13 mouse cellular contexts compared by ENCODE assay signal in genomic region chrX:42454533-42454932, GRCm38 (mm10). TPM values are rescaled to one million over a fixed set of nuclear protein-coding genes. Genes with fewer than 3 reads are reported as not detected.
"Had no signal": no experiment of that assay in that cellular context is flagged by ENCODE, and none has a peak within 500 bp of the region (broad histone marks: within the 10 kb centered on the region; RNA-seq: fewer than 3 reads in every experiment).

No protein-coding gene starts in this region.

- ATAC-seq: intestine, embryonic 15.5 days had no signal

- DNase-seq: kidney, adult 18-20 months; kidney, postnatal 10 days; left cerebral cortex, postnatal 4 days; lung, adult 18-20 months; lung, postnatal 36 days; midbrain, embryonic 14.5 days; right cerebral cortex, postnatal 14 days had no signal

RNA-seq across cellular contexts. Expression of gene Tex13c2, which starts 35.0 kb away (rescaled TPM):
- total RNA-seq: left cerebral cortex, adult 18-20 months; left cerebral cortex, postnatal 10 days; left cerebral cortex, postnatal 4 days; liver, adult 2 months; megakaryocyte, adult 5-6 weeks had no signal

RNA-seq across cellular contexts. Expression of gene Sh2d1a, which starts 47.7 kb away (rescaled TPM):
- total RNA-seq: layer of hippocampus, adult 8-10 months; left cerebral cortex, adult 18-20 months; left cerebral cortex, postnatal 10 days; left cerebral cortex, postnatal 4 days had no signal
